Mouse (Mus musculus) hindbrain, embryonic 14.5 days (tissue): ENCODE measurements around the gene Zcchc12. TPM values are rescaled to one million over a fixed set of nuclear protein-coding genes. Genes with fewer than 3 reads are reported as not detected.

ENCODE experiments used
- ATAC-seq: fragments of 200-750 bp; cut with Nextera tagmentation; 2 replicates; pipeline ENCODE4 v1.8.0; 2017; ENCODE audit warnings: moderate number of reproducible peaks, mild to moderate bottlenecking, moderate TSS enrichment, moderate library complexity; ENCODE audit not compliant: low FRiP score
- DNase-seq: peaks from one replicate; pipeline ENCODE4 v3.0.0-alpha.2; 2015; ENCODE audit warnings: low spot score
- H3K27ac ChIP-seq: fragments of 300-500 bp; sonication (generic); 2 replicates; pipeline ENCODE4 v1.5.1; 2014; ENCODE audit warnings: mild to moderate bottlenecking, moderate library complexity
- H3K27me3 ChIP-seq: fragments of 300-500 bp; sonication (generic); 2 replicates; pipeline ENCODE4 v1.6.1; 2014; ENCODE audit warnings: mild to moderate bottlenecking, low read length, mixed read lengths; ENCODE audit not compliant: control insufficient read depth, insufficient read depth
- H3K36me3 ChIP-seq: fragments of 300-500 bp; sonication (generic); replicated peaks from 2 replicates; pipeline ENCODE4 v1.6.1; 2014; ENCODE audit not compliant: control insufficient read depth, insufficient read depth
- H3K4me1 ChIP-seq: fragments of 300-500 bp; sonication (generic); replicated peaks from 2 replicates; pipeline ENCODE4 v1.6.1; 2014; ENCODE audit warnings: antibody characterized with exemption, low read length, mixed read lengths; ENCODE audit not compliant: control insufficient read depth, insufficient read depth
- H3K4me2 ChIP-seq: fragments of 300-500 bp; sonication (generic); replicated peaks from 2 replicates; pipeline ENCODE4 v1.6.1; 2014; ENCODE audit warnings: mild to moderate bottlenecking, moderate library complexity
- H3K4me3 ChIP-seq: fragments of 300-500 bp; sonication (generic); replicated peaks from 2 replicates; pipeline ENCODE4 v1.5.1; 2014; ENCODE audit warnings: mild to moderate bottlenecking, low read length
- H3K9ac ChIP-seq: fragments of 300-500 bp; sonication (generic); 2 replicates; pipeline ENCODE4 v1.6.1; 2014
- H3K9me3 ChIP-seq: fragments of 300-500 bp; sonication (generic); 2 replicates; pipeline ENCODE4 v1.6.1; 2016; ENCODE audit warnings: low read length; ENCODE audit not compliant: control insufficient read depth
- WGBS: fragments of 180-500 bp; shearing (Covaris S2); extraction: QIAGEN DNeasy Blood & Tissue Kit; methylation state at CpG from one replicate; pipeline ENCODE4 v1.1.7; 2014; 5-methylcytosine and 5-hydroxymethylcytosine counted together
- polyA plus RNA-seq: library from polyadenylated mRNA; unstranded; fragments of >200 nt; fragmentation: Nextera tagmentation; extraction: Ambion mirVana; gene quantifications from 2 replicates; pipeline ENCODE4 v1.2.1, GENCODE M21; 2014

The Zcchc12 gene
- polyA plus RNA-seq, 1 experiment from 2014 or later = 265 TPM

GRCm38 (mm10) chrX:36209554-36209953, 13.8 kb downstream of the Zcchc12 start:
- Histone ChIP-seq H3K4me1 (no peaks in the 10 kb centered on the region), H3K36me3 (no peaks in the 10 kb centered on the region), H3K4me3 (no peak overlapping the region), H3K27me3 (no peaks in the 10 kb centered on the region), H3K9me3 (no peaks in the 10 kb centered on the region), H3K27ac (no peak overlapping the region), H3K9ac (no peak overlapping the region), H3K4me2 (no peak overlapping the region)
- 68% methylated on average over 2 of the region's 2 CpGs for WGBS
- ATAC-seq (no peak), DNase-seq (no peak)

GRCm38 (mm10) chrX:36211216-36211615, 15.5 kb downstream of the Zcchc12 start:
- ATAC-seq (no peak), DNase-seq (no peak)
- no peak overlapping the region for H3K27ac ChIP-seq
- H3K36me3 ChIP-seq = no peaks in the 10 kb centered on the region
- no peak overlapping the region for H3K4me2 ChIP-seq
- no peaks in the 10 kb centered on the region for H3K9me3 ChIP-seq
- no peaks in the 10 kb centered on the region for H3K4me1 ChIP-seq
- H3K9ac ChIP-seq = no peak overlapping the region
- H3K27me3 ChIP-seq = no peaks in the 10 kb centered on the region
- H3K4me3 ChIP-seq = no peak overlapping the region
- WGBS = 85% methylated on average over 3 of the region's 3 CpGs

GRCm38 (mm10) chrX:36221366-36221765, 25.7 kb downstream of the Zcchc12 start:
- Histone ChIP-seq H3K36me3 (no peaks in the 10 kb centered on the region), H3K4me2 (no peak overlapping the region), H3K9ac (no peak overlapping the region), H3K4me3 (no peak overlapping the region), H3K4me1 (no peaks in the 10 kb centered on the region), H3K27ac (no peak overlapping the region), H3K27me3 (no peaks in the 10 kb centered on the region), H3K9me3 (no peaks in the 10 kb centered on the region)
- no peak for DNase-seq
- no peak for ATAC-seq
- WGBS = 67% methylated on average over 2 of the region's 2 CpGs

- H3K9me3 ChIP-seq = no peaks in the 10 kb centered on the region
- 17% methylated on average over 7 of the region's 7 CpGs for WGBS
- DNase-seq = peak; percentile 82
- H3K4me3 ChIP-seq = no peak overlapping the region
- no peaks in the 10 kb centered on the region for H3K36me3 ChIP-seq
- H3K27ac ChIP-seq = no peak overlapping the region
- no peak for ATAC-seq
- H3K27me3 ChIP-seq = no peaks in the 10 kb centered on the region
- no peak overlapping the region for H3K9ac ChIP-seq
- no peaks in the 10 kb centered on the region for H3K4me1 ChIP-seq
- no peak overlapping the region for H3K4me2 ChIP-seq
Observed at GRCm38 (mm10) chrX:36225777-36226176, 30.1 kb downstream of the Zcchc12 start.

GRCm38 (mm10) chrX:36226577-36226976, 30.9 kb downstream of the Zcchc12 start:
- DNase-seq (peak; percentile 30), ATAC-seq (no peak)
- 45% methylated on average over 2 of the region's 2 CpGs for WGBS
- Histone ChIP-seq H3K9me3 (no peaks in the 10 kb centered on the region), H3K4me3 (no peak overlapping the region), H3K4me2 (no peak overlapping the region), H3K27ac (no peak overlapping the region), H3K4me1 (no peaks in the 10 kb centered on the region), H3K36me3 (no peaks in the 10 kb centered on the region), H3K9ac (no peak overlapping the region), H3K27me3 (no peaks in the 10 kb centered on the region)

GRCm38 (mm10) chrX:36228861-36229260, 33.2 kb downstream of the Zcchc12 start:
- H3K27ac ChIP-seq = no peak overlapping the region
- no peaks in the 10 kb centered on the region for H3K36me3 ChIP-seq
- H3K4me1 ChIP-seq = no peaks in the 10 kb centered on the region
- H3K4me3 ChIP-seq = no peak overlapping the region
- no peak for DNase-seq
- no peaks in the 10 kb centered on the region for H3K9me3 ChIP-seq
- no peak overlapping the region for H3K4me2 ChIP-seq
- no peak overlapping the region for H3K9ac ChIP-seq
- H3K27me3 ChIP-seq = no peaks in the 10 kb centered on the region
- no peak for ATAC-seq
- 63% methylated on average over 7 of the region's 7 CpGs for WGBS

- no peaks in the 10 kb centered on the region for H3K36me3 ChIP-seq
- H3K4me2 ChIP-seq = no peak overlapping the region
- H3K27ac ChIP-seq = no peak overlapping the region
- no peak overlapping the region for H3K9ac ChIP-seq
- H3K4me3 ChIP-seq = no peak overlapping the region
- no peak for DNase-seq
- H3K27me3 ChIP-seq = no peaks in the 10 kb centered on the region
- H3K9me3 ChIP-seq = no peaks in the 10 kb centered on the region
- no peaks in the 10 kb centered on the region for H3K4me1 ChIP-seq
- 79% methylated on average over 2 of the region's 2 CpGs for WGBS
- ATAC-seq = no peak
Observed at GRCm38 (mm10) chrX:36229273-36229672, 33.6 kb downstream of the Zcchc12 start.

- DNase-seq (no peak), ATAC-seq (no peak)
- no peak overlapping the region for H3K4me3 ChIP-seq
- H3K27ac ChIP-seq = no peak overlapping the region
- H3K4me1 ChIP-seq = no peaks in the 10 kb centered on the region
- H3K36me3 ChIP-seq = no peaks in the 10 kb centered on the region
- WGBS = 81% methylated on average over 6 of the region's 6 CpGs
- H3K27me3 ChIP-seq = no peaks in the 10 kb centered on the region
- H3K9me3 ChIP-seq = no peaks in the 10 kb centered on the region
- no peak overlapping the region for H3K4me2 ChIP-seq
- H3K9ac ChIP-seq = no peak overlapping the region
Observed at GRCm38 (mm10) chrX:36235652-36236051, 39.9 kb downstream of the Zcchc12 start.
